Mouse (Mus musculus): ENCODE data around the gene Gtf3c2.
A peak's percentile ranks its signal among the peaks of the same experiment; 100 is the strongest.

Gene Gtf3c2

DNA sequence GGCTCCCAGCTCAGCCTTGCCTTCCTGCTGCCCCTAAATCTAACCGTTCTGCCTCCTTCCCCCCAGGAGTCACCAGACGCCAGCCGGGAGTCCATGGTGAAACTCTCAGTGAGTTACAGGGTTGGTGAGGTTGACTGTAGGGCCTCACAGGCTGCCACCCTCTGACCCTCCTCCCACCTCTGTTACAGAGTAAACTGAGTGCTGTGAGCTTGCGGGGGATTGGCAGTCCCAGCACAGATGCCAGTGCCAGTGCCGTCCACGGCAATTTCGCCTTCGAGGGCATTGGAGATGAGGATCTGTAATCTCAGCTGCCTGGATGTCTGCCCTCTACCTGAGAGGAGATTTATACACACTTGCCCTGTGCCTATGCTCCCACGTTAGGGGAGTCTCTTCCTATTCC is 18.2 kb upstream of the Gtf3c2 start:
- DNase-seq (ENCODE audit: low read depth, low spot score) = no peak

DNA sequence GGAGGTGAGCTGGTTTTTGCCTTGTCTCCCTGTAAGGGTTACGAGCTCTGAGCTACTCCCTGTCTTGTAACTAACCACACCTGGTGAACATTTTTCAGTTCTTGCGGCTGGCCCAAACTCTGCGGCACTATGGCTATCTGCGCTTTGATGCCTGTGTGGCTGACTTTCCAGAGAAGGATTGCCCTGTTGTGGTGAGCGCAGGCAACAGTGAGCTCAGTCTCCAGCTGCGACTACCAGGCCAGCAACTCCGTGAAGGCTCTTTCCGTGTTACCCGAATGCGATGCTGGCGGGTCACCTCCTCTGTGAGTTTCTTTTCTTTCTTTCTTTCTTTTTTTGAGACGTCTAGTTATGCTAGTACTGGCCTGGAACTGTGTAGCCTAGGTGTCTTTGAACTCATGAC is 17.1 kb upstream of the Gtf3c2 start:
- no peak for DNase-seq (ENCODE audit: low read depth, low spot score)

DNA sequence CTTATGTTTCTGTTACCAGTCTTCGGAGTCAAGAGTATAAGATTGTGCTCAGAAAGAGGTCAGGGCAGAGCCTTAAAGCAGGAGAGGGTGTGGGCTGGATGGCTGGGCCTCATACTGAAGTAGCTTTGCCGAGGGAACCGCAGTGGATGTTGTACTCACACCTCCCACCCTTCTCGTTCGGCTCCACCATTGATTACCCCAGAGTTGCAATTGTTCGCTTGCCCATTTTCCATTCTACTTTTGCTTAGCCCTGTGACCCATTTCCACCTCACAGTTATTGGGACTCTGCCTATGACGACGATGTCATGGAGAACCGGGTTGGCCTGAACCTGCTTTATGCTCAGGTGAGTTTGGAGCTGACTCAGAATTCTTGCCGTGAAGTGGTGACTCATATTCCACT is 16.3 kb upstream of the Gtf3c2 start:
- no peak for DNase-seq (ENCODE audit: low read depth, low spot score)

DNA sequence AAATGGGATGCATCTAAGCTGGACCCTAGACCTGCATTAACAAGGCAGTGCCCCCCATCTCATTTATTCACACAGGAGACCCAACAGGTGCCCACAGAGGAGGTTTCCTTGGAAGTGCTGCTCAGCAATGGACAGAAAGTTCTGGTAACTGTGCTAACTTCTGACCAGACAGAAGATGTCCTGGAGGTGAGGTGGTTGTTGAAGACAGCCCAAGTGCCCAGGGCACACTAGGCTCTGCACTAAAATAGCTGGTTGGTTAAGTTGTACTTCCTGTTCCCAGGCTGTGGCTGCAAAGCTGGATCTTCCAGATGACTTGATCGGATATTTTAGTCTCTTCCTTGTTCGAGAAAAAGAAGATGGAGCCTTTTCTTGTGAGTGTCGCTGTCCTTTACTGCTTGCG is 15.7 kb upstream of the Gtf3c2 start:
- DNase-seq (ENCODE audit: low read depth, low spot score) = no peak

DNA sequence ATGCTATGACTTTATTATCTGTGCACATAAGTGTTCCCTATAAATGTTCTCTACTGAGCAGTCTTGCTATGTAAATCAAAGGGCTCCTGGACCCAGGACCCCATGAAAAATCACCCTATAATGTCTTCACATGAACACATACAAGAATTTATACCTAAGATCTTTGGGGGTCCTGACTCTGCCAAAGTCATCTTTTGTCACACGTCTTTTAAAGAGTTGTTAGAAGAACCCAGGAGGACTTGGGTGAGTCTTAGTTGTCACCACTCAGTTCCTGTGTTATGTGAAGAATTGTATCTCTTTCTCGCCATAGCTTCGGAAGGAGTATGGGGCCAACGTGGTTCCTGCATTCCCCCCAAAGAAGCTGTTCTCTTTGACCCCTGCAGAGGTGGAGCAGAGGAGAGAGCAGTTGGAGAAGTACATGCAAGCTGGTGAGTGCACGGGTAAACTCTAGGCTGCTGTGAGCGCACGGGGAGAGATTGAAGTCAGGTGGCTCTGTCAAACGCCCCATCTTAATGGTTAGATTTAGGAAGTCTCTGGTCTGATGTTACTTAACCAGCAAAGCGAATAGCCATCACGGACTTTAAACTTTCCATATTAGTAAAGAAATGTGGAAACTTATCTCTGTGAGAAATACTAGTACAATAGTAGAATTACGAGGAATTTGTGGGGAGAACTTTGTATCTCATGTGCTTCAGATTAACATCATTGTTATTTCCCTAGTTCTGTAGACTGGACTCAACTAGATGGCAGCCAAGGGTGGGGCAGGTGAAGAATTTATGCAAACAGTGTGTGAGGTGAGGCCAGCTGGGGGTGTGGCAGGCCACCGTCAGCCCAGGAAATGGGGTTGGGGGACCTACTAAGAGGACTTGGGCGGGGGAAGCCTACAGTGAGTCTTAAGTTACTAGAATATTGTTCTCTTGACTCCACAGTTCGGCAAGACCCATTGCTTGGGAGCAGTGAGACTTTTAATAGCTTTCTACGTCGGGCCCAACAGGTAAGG is 14.8 kb upstream of the Gtf3c2 start:
- peak; percentile 88 for DNase-seq (ENCODE audit: low read depth, low spot score)

DNA sequence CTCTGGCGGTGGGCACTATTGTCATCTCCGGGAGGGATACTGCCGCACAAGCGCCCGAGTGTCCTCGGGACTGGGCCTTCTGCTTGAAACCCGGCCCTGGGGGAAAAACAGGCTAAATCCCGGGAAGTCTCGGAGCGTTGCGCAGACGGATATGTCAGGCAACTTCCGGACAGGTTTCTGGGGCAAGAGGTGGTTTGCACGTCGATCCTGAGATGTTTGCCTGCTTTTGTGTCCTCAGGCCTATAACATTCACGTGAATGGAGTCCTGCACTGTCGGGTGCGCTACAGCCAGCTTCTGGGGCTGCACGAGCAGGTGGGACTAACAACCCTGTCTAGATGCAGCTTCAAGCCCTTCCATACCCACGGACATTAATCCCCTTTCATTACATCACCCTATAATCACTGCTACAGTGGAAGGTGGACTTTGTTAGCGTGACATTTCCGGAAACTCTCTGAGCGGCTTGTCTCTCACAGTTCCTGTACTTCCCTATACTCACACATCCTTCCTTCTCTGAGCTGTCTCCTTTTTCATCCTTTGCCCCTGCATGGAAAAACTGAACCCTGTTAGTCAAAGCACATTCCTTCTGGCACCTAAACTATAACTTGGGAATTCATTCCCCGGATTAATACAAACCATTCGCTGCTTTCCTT is 13.8 kb upstream of the Gtf3c2 start:
- peak; percentile 44 for DNase-seq (ENCODE audit: low read depth, low spot score)

DNA sequence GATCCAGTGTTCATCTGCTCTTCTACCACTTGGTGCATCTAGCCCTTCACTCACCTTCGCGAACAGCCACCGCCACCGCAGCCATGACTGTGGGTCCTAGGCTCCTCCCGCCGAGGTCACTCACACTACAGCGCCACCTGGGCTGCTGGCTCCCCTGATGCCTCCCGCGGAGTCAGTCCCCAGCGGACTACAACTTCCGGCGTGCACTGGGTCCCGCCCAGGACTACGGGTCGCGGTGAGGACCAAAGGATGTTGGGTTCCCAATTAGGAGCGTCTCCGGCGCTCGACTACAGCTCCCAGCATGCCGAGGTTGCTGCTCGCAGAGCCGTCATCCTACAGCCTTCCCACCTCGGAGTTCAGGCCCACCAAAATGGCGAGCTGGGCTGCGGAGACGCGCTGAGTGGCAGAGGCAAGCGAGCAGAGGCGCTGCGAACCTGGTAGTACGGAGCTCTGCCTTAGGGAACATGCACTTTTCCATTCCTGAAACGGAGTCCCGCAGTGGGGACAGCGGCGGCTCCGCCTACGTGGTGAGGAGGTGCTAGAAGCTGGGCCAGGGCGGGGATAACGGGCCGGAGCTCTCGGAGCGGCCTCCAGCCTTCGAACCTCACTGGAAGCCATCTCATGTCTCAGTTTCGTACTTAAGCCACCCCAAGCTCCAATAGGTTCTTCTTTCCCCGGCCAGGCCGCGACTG is 13.1 kb upstream of the Gtf3c2 start, which contains the start of the genes Snx17 and Eif2b4:
TSS of gene Snx17 (plus strand) at position 289 of the 692 bp plus-strand sequence.
TSS of gene Eif2b4 (minus strand) at position 492 of the 692 bp plus-strand sequence.
- peak; percentile 99 for DNase-seq (ENCODE audit: low read depth, low spot score)

DNA sequence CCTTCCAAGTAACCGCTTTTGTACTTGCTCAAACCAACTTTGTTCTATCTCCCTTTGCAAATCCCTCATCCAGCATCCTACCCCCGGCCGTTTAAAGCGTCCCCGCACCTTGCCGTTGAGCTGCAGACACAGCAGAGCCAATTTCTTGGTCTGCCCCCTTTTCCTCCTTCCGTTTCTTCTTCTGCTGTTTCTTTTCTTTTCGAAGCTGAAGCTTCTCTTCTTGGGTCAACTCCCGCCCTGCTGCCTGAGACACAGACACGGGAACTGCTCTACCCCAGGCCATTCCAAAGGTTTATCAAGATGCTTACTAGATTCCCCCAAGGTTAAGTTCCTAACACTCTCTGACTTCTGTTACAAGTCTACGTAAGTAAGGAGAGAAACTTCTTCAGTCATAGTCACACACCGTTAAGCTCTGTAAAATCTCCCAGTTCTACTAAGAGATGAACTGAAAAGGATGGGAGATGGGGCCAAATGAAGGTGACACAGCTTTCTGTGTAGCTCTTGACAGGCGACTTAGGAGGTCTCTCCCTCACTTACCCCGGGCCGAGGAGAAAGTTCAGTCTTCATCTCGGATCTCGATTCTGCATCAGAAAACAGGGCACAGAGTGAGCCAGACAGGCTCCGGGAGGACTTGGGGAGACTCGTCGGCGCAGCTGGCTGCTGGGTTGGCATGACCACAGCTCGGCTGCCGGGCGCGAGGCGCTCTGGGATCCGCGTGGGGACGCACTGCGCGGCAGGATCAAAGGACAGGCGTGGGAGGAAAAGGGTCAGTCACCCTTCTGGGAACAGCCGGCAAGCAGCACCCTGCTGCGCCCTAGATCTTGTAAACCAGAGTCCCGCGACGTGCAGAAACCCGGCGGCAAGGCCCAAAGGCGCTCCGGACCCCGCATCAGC is 12.3 kb upstream of the Gtf3c2 start:
- no peak for DNase-seq (ENCODE audit: low read depth, low spot score)

DNA sequence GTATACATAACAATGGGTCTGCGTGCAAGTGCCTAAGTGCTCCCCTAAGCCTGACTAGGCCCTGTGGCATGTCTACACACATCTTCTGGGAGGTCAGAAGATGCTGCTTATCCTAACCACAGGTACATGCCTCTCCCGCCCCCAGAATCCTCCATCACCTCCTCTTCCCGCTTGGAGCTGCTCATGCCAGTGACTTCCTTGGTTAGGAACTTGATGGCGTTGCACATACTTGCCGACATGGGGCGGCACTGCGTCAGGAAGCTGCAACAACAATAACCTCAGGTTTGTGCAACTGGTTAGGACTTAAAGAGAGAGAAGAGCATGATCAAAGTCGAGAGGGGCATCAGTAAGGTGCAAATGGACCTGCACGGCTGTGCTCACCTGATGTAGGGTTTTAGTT is 10.3 kb upstream of the Gtf3c2 start:
- DNase-seq (ENCODE audit: low read depth, low spot score) = peak; percentile 65

DNA sequence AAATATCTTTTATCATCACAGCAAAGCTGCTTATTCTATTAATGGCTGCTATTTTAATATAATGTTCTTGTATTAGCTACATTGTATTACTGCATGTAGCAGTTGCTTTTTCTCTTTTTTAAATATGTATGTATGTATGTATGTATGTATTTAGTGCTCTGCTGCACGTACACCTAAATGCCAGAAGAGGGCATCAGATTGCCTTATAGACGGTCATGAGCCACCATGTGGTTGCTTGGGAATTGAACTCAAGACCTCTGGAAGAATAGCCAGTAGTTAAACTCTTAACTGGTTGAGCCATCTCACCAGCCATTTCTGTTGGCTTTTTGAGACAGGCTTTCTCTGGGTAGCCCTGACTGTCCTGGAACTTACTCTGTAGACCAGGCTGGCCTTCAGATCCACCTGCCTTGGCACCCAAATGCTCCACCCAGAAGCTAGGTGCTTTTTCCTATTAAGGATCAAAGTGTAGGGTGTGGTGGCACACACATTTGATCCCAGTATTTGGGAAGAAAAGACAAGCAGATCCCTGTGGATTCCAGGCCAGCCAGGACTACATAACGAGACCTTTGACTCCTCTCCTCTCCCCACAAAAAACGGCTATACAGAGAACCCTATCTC is 8.4 kb upstream of the Gtf3c2 start:
- peak; percentile 83 for DNase-seq (ENCODE audit: low read depth, low spot score)

DNA sequence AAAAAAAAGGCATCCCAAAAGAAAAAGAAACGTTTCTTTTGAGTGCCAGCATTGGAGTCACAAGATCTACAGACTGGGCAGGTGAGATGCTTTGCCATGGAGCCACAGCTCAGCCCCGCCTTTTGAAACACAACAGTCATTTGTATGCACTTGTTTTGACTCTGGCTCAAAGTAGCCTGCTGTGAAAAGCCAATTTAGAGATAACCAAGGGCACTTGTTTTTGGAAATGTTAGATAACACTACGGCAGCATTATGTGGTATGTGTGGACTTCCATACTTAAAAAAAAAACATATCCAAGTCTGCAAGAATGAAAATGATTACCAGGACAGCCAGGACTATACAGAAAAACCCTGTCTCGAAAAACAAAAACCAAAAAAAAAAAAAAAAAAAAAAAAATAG is 3.7 kb upstream of the Gtf3c2 start:
- DNase-seq (ENCODE audit: low read depth, low spot score) = no peak

DNA sequence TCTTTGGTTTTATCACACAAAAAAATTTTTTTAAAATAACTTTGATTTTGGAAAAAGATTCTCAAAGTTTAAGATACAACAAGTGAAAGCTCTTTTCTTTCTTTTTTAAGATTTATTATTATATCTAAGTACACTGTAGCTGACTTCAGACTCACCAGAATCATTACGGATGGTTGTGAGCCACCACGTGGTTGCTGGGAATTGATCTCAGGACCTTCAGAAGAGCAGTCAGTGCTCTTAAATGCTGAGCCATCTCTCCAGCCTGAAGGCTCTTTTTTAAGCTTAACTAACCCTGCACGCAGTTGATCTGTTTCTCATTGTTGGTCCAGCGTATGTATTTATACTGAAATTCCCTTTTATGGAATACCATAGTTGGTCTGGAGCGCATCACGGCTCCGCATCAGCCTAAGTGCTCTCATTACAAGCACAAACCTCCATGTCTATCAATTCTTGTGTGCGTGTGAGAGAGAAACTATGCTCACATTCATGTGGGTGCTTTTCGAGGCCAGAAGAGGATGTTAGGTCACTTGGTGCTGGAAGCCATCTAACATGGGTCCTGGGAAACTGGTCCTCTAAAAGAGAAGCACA is 1.3 kb upstream of the Gtf3c2 start:
- no peak for DNase-seq (ENCODE audit: low read depth, low spot score)

DNA sequence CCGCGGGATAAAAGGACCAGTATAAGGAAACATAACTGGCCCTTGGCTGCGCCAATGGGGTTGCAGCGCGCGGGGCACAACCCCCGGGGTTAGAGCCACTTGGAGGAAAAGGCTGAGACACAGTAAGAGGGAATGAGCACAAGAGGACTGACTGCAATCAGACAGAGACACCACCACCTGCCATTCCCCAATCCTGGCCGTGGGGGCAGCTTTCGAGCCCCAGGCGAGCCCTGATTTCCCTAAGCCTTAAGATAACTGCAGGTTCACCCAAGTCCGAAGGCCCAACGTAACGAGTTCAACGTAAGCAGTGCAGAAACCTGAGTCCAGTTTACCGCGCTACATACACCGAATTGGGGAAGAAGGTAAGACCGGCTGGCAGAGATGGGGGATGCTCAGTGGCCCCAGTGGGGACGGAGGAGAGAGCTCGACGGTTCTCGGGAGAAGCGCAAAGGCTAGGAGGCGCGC is 611 bp downstream of the Gtf3c2 start:
- DNase-seq (ENCODE audit: low read depth, low spot score) = peak; percentile 87

DNA sequence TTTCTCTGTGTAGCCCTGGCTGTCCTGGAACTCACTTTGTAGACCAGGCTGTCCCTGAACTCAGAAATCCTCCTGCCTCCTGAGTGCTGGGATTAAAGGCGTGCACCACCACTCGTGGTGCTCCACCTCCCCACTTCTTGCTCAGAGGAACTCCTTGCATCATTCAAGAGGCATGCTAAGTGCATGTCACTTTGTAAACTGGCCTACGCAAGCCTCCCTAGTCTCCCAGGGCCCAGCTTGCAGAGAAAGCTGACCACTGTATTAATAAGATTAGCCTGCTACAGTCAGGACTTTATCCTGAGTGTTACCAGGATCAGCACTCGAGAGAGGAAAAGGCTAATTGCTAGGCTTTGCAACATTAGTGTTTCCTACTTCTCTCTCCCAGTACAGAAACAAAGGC is 11.3 kb downstream of the Gtf3c2 start:
- no peak for DNase-seq (ENCODE audit: low read depth, low spot score)

DNA sequence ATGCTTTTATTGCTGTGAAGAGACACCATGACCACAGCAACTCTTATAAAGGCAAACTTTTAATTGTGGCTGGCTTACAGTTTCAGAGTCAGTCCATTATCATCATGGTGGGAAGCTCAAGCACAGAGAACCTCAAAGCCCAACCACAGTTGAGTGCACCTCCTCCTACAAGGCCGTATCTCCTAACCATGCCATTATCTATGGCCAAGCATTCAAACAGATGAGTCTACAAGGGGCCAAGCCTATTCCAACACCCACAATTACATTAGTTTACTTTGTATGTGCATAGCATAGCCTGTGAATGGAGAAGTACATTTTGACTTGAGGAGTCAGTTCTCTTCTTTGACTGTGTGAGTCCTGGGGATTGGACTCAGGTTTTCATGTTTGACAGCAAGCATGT is 15.1 kb downstream of the Gtf3c2 start:
- DNase-seq (ENCODE audit: low read depth, low spot score) = no peak

DNA sequence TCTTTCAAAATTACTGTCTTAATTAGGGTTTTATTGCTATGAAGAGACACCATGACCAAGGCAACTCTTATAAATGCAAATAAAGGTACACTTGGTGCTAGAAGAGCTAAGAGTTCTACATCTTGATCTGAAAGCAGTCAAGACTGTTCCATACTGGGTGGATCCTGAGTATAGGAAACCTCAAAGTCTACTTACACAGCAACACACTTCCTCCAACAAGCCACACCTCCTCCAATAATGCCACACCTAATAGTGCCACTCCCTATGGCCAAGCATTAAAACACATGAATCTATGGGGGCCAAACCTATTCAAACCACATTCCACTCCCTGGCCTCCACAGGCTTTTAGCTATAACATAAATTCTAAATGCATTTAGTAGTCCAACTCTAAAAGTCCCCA is 17.5 kb downstream of the Gtf3c2 start:
- DNase-seq (ENCODE audit: low read depth, low spot score) = no peak

DNA sequence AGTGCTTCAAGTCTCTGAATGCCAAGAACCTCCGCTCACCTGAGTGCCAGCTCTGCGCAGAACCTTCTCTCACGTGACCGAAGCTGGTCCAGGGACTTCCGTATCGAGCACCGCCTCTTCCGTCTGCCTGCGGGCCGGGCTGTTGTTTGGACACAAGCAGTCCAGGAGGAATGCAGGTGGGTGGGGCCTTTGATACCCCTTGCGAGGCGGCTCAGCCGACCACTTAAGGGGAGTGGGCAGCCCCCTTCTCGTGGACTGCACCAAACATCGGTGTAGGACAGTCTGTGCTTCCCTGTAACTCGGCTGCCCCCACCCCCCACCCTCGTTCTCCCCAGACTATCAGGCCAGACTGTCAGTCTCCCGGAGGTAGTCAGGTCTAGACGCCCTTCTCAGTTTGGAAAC is 25.8 kb downstream of the Gtf3c2 start, which contains the start of gene Mpv17:
TSS of gene Mpv17 (minus strand) at position 100 of the 402 bp plus-strand sequence.
- DNase-seq (ENCODE audit: low read depth, low spot score) = peak; percentile 95

DNA sequence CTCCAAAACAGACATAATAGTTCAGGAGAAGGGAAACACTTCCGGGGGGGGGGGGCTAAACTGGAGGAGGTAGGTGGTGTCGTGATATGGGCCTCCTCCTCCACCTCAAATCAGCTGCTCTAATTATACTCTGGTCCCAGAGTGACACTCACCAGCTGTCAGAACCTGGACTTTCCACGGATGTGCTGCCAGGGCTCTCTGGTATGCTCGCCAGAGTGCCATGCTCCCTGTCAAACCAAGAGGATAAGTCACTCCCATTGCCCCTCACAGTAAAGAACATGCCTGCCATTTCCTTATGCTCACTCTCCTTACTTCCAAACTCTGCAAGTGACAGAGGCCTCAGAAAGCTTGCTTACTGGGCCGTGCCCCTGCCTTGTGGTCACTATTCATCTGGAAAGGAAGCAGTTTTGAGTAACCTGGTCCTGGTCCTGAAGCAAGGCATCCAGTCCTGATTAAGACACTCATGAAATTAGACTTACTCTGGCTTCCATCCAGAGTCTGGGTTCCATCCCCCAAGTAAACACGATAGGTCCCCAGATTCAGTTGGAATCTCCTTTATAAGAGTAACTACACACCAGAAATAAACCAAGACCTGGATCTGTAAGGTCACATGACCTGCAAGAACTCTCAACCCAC is 26.3 kb downstream of the Gtf3c2 start:
- DNase-seq (ENCODE audit: low read depth, low spot score) = no peak

DNA sequence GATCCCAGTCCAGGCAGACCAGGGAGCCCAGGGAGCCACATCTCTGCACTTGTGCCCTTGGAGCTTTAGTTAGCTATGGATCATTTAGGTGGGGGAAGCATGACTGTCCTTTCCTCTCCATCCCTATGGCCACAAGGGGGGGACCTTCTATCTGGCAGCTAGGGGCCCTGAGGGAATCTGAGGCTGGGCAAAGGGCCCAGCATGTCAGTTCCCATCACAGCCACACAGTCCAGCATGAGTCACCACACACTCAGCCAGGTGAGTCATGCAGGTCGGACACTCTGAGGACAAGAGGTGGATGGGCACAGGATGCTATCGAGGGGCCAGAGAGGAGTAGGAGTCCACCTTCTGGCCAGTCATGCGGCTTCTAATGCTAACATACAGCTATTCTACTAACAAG is 28.2 kb downstream of the Gtf3c2 start:
- DNase-seq (ENCODE audit: low read depth, low spot score) = peak; percentile 25

DNA sequence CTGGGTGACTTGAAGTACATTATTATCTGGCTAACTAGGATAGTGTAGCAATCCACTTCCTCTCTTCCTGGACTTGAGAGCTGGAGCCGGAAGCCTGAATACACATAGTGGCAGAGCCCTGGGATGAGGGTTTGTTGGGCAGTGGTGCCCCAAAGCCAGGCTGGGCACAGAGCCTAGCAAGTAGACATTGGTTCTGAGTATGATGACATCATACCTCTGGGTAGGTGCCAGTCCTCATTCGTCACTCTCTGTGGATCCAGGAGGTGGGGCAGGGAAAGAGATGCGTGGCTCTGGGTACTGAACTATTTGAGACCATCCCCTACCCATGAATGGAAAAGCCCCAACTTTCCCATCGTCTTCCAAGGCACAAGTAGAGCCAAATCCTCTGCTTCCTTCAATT is 30.2 kb downstream of the Gtf3c2 start:
- DNase-seq (ENCODE audit: low read depth, low spot score) = no peak

Measured in R1 (cell line).